Mouse (Mus musculus) small intestine, adult 2 months (tissue): ENCODE results near the gene Ccdc155.

ENCODE experiments used
- CTCF ChIP-seq: fragments of 200-500 bp; IDR thresholded peaks from 2 replicates; pipeline ENCODE4 v1.5.1; 2012; ENCODE audit warnings: low read depth, mild to moderate bottlenecking, control low read depth, inconsistent platforms, low read length, moderate library complexity, mixed read lengths; ENCODE audit not compliant: insufficient replicate concordance, insufficient read length; ENCODE audit errors: extremely low read depth
- POLR2A ChIP-seq: fragments of 200-500 bp; IDR thresholded peaks from 2 replicates; pipeline ENCODE4 v1.6.1; 2012; ENCODE audit warnings: low read depth, mild to moderate bottlenecking, control low read depth, inconsistent platforms, low read length, moderate library complexity

GRCm38 (mm10) chr7:45224826-45225225 is 20.1 kb upstream of the Ccdc155 start:
- TF ChIP-seq POLR2A: no peak
- no peak for TF ChIP-seq CTCF
